Mouse (Mus musculus) left cerebral cortex, postnatal 10 days (tissue): ENCODE data around the gene Gm5741. TPM values are rescaled to one million over a fixed set of nuclear protein-coding genes. Genes with fewer than 3 reads are reported as not detected.

Experiments used
- DNase-seq, 2 experiments: peaks; one replicate each; pipeline ENCODE4 v3.0.0; 2021 to 2022; ENCODE audit warnings: low spot score in 2 of 2, mixed read lengths in 1 of 2; ENCODE audit errors: extremely low spot score in 1 of 2
- intact Hi-C: fragments of 180-260 bp; cut with DNase I; formaldehyde crosslinking; loops from one replicate; pipeline ENCODE4 v1.15.1; 2025
- total RNA-seq, 2 experiments: library from RNA; stranded (reverse); gene quantifications; 2 replicates each; pipeline ENCODE4 v1.2.3; 2021

The Gm5741 gene
- total RNA-seq, 2 experiments from 2014 or later, result not detected

GRCm38 (mm10) chr8:85076993-85077392, 9.2 kb upstream of the Gm5741 start:
- intact Hi-C loops, result no loop called here
- DNase-seq, result peak; percentile 82 to 83

- DNase-seq, result peak in 1 of 2 experiments; percentile 66
- intact Hi-C loops, result no loop called here
These were observed 8.2 kb upstream of the Gm5741 start for GRCm38 (mm10) chr8:85076001-85076400.

- intact Hi-C loops, result no loop called here
- DNase-seq, result no peak
These were observed 6.8 kb upstream of the Gm5741 start for GRCm38 (mm10) chr8:85074617-85075016.

- intact Hi-C loops, result no loop called here
- DNase-seq, result no peak
These were observed 6.4 kb upstream of the Gm5741 start for GRCm38 (mm10) chr8:85074167-85074566.

GRCm38 (mm10) chr8:85073041-85073612, 5.3 kb upstream of the Gm5741 start:
- intact Hi-C loops, result no loop called here

GRCm38 (mm10) chr8:85072364-85072929, 4.7 kb upstream of the Gm5741 start:
- DNase-seq, result no peak
- intact Hi-C loops, result no loop called here

More at GRCm38 (mm10) chr8:85073041-85073612, 5.3 kb upstream of the Gm5741 start:
- no peak for DNase-seq

GRCm38 (mm10) chr8:85071514-85072281, 3.9 kb upstream of the Gm5741 start, which contains the start of gene Dhps:
TSS of gene Dhps (plus strand) at chr8:85071757.
- intact Hi-C loops, result no loop called here
- peak; percentile 94 for DNase-seq

- intact Hi-C loops, result no loop called here
These were observed 3.3 kb upstream of the Gm5741 start for GRCm38 (mm10) chr8:85071041-85071440.

GRCm38 (mm10) chr8:85067155-85067554, 627 bp downstream of the Gm5741 start:
- no peak for DNase-seq
- intact Hi-C loops, result no loop called here

More at GRCm38 (mm10) chr8:85071041-85071440, 3.3 kb upstream of the Gm5741 start:
- DNase-seq, result no peak

- intact Hi-C loops, result no loop called here
- no peak for DNase-seq
These were observed 2.6 kb downstream of the Gm5741 start for GRCm38 (mm10) chr8:85065213-85065612.

GRCm38 (mm10) chr8:85062603-85063002, 5.2 kb downstream of the Gm5741 start:
- DNase-seq, result no peak
- intact Hi-C loops, result no loop called here

- DNase-seq, result peak; percentile 92 to 94
- intact Hi-C loops, result no loop called here
These were observed 7.7 kb downstream of the Gm5741 start, which contains the start of gene Fbxw9 for GRCm38 (mm10) chr8:85059879-85060616. TSS of gene Fbxw9 (plus strand) at chr8:85060055.

GRCm38 (mm10) chr8:85057367-85057766, 10.4 kb downstream of the Gm5741 start:
- intact Hi-C loops, result no loop called here

GRCm38 (mm10) chr8:85043619-85044018, 24.2 kb downstream of the Gm5741 start:
- intact Hi-C loops, result no loop called here
- no peak for DNase-seq

More at GRCm38 (mm10) chr8:85057367-85057766, 10.4 kb downstream of the Gm5741 start:
- no peak for DNase-seq

GRCm38 (mm10) chr8:85037681-85038531, 29.9 kb downstream of the Gm5741 start:
- peak in 1 of 2 experiments; percentile 71 for DNase-seq
- intact Hi-C loops, result no loop called here

GRCm38 (mm10) chr8:85037366-85037680, 30.5 kb downstream of the Gm5741 start:
- no peak for DNase-seq
- intact Hi-C loops, result no loop called here

GRCm38 (mm10) chr8:85036718-85037365, 30.9 kb downstream of the Gm5741 start, which contains the start of gene Tnpo2:
TSS of gene Tnpo2 (plus strand) at chr8:85036915.
- peak; percentile 93 to 94 for DNase-seq
- intact Hi-C loops, result no loop called here

- intact Hi-C loops, result no loop called here
- DNase-seq, result no peak
These were observed 31.4 kb downstream of the Gm5741 start for GRCm38 (mm10) chr8:85036381-85036717.
